Mouse (Mus musculus) mesoderm, embryonic 11.5 days (tissue): Measurements from ENCODE around the gene Fbxo44.
"Not testable (repeated sequence)": the region's sequence is repeated elsewhere in the genome, so short reads cannot be mapped to it uniquely, and the experiment has no call there.

Experiments used
- DNase-seq: peaks from one replicate; pipeline ENCODE4 v3.0.0-alpha.2; 2012; ENCODE audit warnings: low read depth, low spot score

Gene Fbxo44

GRCm38 (mm10) chr4:148130561-148131413, 29.5 kb downstream of the Fbxo44 start, which contains the start of gene Draxin:
Draxin (minus strand) TSS chr4:148130698.
- DNase-seq: peak; percentile 86

- no peak for DNase-seq
Observed at GRCm38 (mm10) chr4:148130133-148130532, 30.1 kb downstream of the Fbxo44 start, which contains the start of gene Mad2l2. Mad2l2 (plus strand) TSS chr4:148130384.

GRCm38 (mm10) chr4:148128672-148129071, 31.6 kb downstream of the Fbxo44 start:
- DNase-seq: no peak

- DNase-seq: no peak
Observed at GRCm38 (mm10) chr4:148128241-148128640, 32.0 kb downstream of the Fbxo44 start.

GRCm38 (mm10) chr4:148122694-148123066, 37.6 kb downstream of the Fbxo44 start:
- no peak for DNase-seq

GRCm38 (mm10) chr4:148121982-148122693, 38.1 kb downstream of the Fbxo44 start:
- peak; percentile 67 for DNase-seq

- DNase-seq: no peak
Observed at GRCm38 (mm10) chr4:148121362-148121761, 38.9 kb downstream of the Fbxo44 start.

GRCm38 (mm10) chr4:148120555-148120954, 39.7 kb downstream of the Fbxo44 start:
- no peak for DNase-seq

GRCm38 (mm10) chr4:148119578-148119977, 40.7 kb downstream of the Fbxo44 start:
- DNase-seq: not testable (repeated sequence)

GRCm38 (mm10) chr4:148117392-148117791, 42.9 kb downstream of the Fbxo44 start:
- DNase-seq: no peak

- no peak for DNase-seq
Observed at GRCm38 (mm10) chr4:148116657-148117056, 43.6 kb downstream of the Fbxo44 start.

GRCm38 (mm10) chr4:148115467-148115866, 44.8 kb downstream of the Fbxo44 start:
- peak; percentile 57 for DNase-seq

GRCm38 (mm10) chr4:148114758-148115391, 45.4 kb downstream of the Fbxo44 start:
- peak; percentile 91 for DNase-seq

- no peak for DNase-seq
Observed at GRCm38 (mm10) chr4:148112519-148112918, 47.8 kb downstream of the Fbxo44 start.

GRCm38 (mm10) chr4:148109215-148109614, 51.1 kb downstream of the Fbxo44 start:
- DNase-seq: no peak

- DNase-seq: no peak
Observed at GRCm38 (mm10) chr4:148108565-148109100, 51.6 kb downstream of the Fbxo44 start.

GRCm38 (mm10) chr4:148107621-148108291, 52.5 kb downstream of the Fbxo44 start:
- DNase-seq: peak; percentile 87

- no peak for DNase-seq
Observed at GRCm38 (mm10) chr4:148104146-148104545, 56.1 kb downstream of the Fbxo44 start.
